Mouse (Mus musculus) MEL (cell line): ENCODE results near the gene Tprg. TPM values are rescaled to one million over a fixed set of nuclear protein-coding genes. Genes with fewer than 3 reads are reported as not detected.

Experiments
- DNase-seq: peaks from one replicate; pipeline ENCODE4 v3.0.0; 2011; ENCODE audit warnings: low read depth, low spot score
- H3K27ac ChIP-seq: 2 replicates; pipeline ENCODE4 v1.5.1; 2012; ENCODE audit warnings: low read depth, mild to moderate bottlenecking, control low read depth, low read length, moderate library complexity; ENCODE audit not compliant: control insufficient read depth
- H3K27me3 ChIP-seq, 2 experiments: fragments of 150-350 bp in 1 of 2; sonication (generic) in 1 of 2; 2 replicates each; pipeline ENCODE4 v1.6.1; 2012; ENCODE audit warnings: low read length in 2 of 2, mild to moderate bottlenecking in 2 of 2, improper control_type of control experiment in 1 of 2, moderate library complexity in 1 of 2; ENCODE audit not compliant: insufficient read depth in 2 of 2, control insufficient read depth in 1 of 2
- H3K36me3 ChIP-seq, 2 experiments: 2 replicates each; pipeline ENCODE4 v1.6.1; 2012 to 2014; ENCODE audit warnings: low read length in 2 of 2, improper control_type of control experiment in 1 of 2, inconsistent platforms in 1 of 2, mild to moderate bottlenecking in 1 of 2; ENCODE audit not compliant: insufficient read depth in 2 of 2, control insufficient read depth in 1 of 2
- H3K4me1 ChIP-seq, 2 experiments: fragments of 150-350 bp in 1 of 2; sonication (generic) in 1 of 2; 2 replicates each; pipeline ENCODE4 v1.6.1; 2012; ENCODE audit warnings: low read length in 2 of 2, improper control_type of control experiment in 1 of 2, mild to moderate bottlenecking in 1 of 2; ENCODE audit not compliant: insufficient read depth in 2 of 2, control insufficient read depth in 1 of 2
- H3K4me3 ChIP-seq, 2 experiments: fragments of 150-350 bp in 1 of 2; sonication (generic) in 1 of 2; 2 replicates each; pipeline ENCODE4 v1.5.1; 2012; ENCODE audit warnings: low read depth in 2 of 2, low read length in 2 of 2, mild to moderate bottlenecking in 2 of 2, moderate library complexity in 2 of 2, control low read depth in 1 of 2, improper control_type of control experiment in 1 of 2; ENCODE audit not compliant: control insufficient read depth in 1 of 2, insufficient read depth in 1 of 2
- H3K79me2 ChIP-seq: 2 replicates; pipeline ENCODE4 v1.6.1; 2012; ENCODE audit warnings: mild to moderate bottlenecking, low read length, moderate library complexity; ENCODE audit not compliant: control insufficient read depth, poor library complexity, insufficient read depth
- H3K9ac ChIP-seq: 2 replicates; pipeline ENCODE4 v1.6.1; 2012; ENCODE audit warnings: low read depth, mild to moderate bottlenecking, control low read depth, low read length, moderate library complexity; ENCODE audit not compliant: control insufficient read depth, poor library complexity, severe bottlenecking
- H3K9me3 ChIP-seq: fragments of 150-350 bp; sonication (generic); replicated peaks from 2 replicates; pipeline ENCODE4 v1.6.1; 2012; ENCODE audit warnings: mild to moderate bottlenecking, low read length, improper control_type of control experiment, moderate library complexity; ENCODE audit not compliant: insufficient read depth
- CHD1 ChIP-seq: IDR thresholded peaks from 2 replicates; pipeline ENCODE4 v1.6.1; 2012; ENCODE audit warnings: low read depth, mild to moderate bottlenecking, inconsistent platforms, low read length, improper control_type of control experiment
- CHD2 ChIP-seq: IDR thresholded peaks from 2 replicates; pipeline ENCODE4 v1.6.1; 2011; ENCODE audit warnings: low read length, improper control_type of control experiment
- E2F4 ChIP-seq: IDR thresholded peaks from 2 replicates; pipeline ENCODE4 v1.6.1; 2011; ENCODE audit warnings: low read depth, low read length, improper control_type of control experiment, borderline replicate concordance
- EP300 ChIP-seq, 2 experiments: IDR thresholded peaks; 2 replicates each; pipeline ENCODE4 v1.6.1; 2011; ENCODE audit warnings: improper control_type of control experiment in 2 of 2, low read length in 2 of 2, low read depth in 1 of 2, mild to moderate bottlenecking in 1 of 2
- ETS1 ChIP-seq: IDR thresholded peaks from 2 replicates; pipeline ENCODE4 v1.6.1; 2012; ENCODE audit warnings: low read depth, mild to moderate bottlenecking, inconsistent platforms, low read length, improper control_type of control experiment, moderate library complexity
- JUND ChIP-seq: IDR thresholded peaks from 2 replicates; pipeline ENCODE4 v1.6.1; 2011; ENCODE audit warnings: low read depth, mild to moderate bottlenecking, improper control_type of control experiment, low read length
- KAT2A ChIP-seq: conservative IDR thresholded peaks from 2 replicates; pipeline ENCODE4 v1.6.1; 2012; ENCODE audit warnings: low read depth, low read length, improper control_type of control experiment, inconsistent platforms
- MAFK ChIP-seq: IDR thresholded peaks from 2 replicates; pipeline ENCODE4 v1.6.1; 2011; ENCODE audit warnings: low read depth, mild to moderate bottlenecking, low read length, improper control_type of control experiment, borderline replicate concordance
- MAZ ChIP-seq: IDR thresholded peaks from 2 replicates; pipeline ENCODE4 v1.6.1; 2012; ENCODE audit warnings: low read depth, mild to moderate bottlenecking, inconsistent platforms, low read length, improper control_type of control experiment
- MEF2A ChIP-seq: IDR thresholded peaks from 2 replicates; pipeline ENCODE4 v1.6.1; 2014; ENCODE audit warnings: low read depth, mild to moderate bottlenecking, inconsistent platforms, low read length, improper control_type of control experiment; ENCODE audit not compliant: poor library complexity, insufficient replicate concordance, severe bottlenecking; ENCODE audit errors: extremely low read depth
- MYB ChIP-seq: IDR thresholded peaks from 2 replicates; pipeline ENCODE4 v1.6.1; 2011; ENCODE audit warnings: mild to moderate bottlenecking, low read depth, low read length, improper control_type of control experiment
- MYC ChIP-seq: IDR thresholded peaks from 2 replicates; pipeline ENCODE4 v1.6.1; 2011; ENCODE audit warnings: low read depth, mild to moderate bottlenecking, low read length, improper control_type of control experiment, moderate library complexity
- POLR2AphosphoS2 ChIP-seq: IDR thresholded peaks from 2 replicates; pipeline ENCODE4 v1.6.1; 2011; ENCODE audit warnings: low read length, improper control_type of control experiment
- SIN3A ChIP-seq: IDR thresholded peaks from 2 replicates; pipeline ENCODE4 v1.6.1; 2012; ENCODE audit warnings: low read length, improper control_type of control experiment, inconsistent platforms
- TAL1 ChIP-seq: IDR thresholded peaks from 2 replicates; pipeline ENCODE4 v1.6.1; 2012; ENCODE audit warnings: mild to moderate bottlenecking, inconsistent platforms, low read length, moderate library complexity, mixed read lengths
- UBTF ChIP-seq: IDR thresholded peaks from 2 replicates; pipeline ENCODE4 v1.6.1; 2012; ENCODE audit warnings: low read depth, mild to moderate bottlenecking, inconsistent platforms, low read length, improper control_type of control experiment, moderate library complexity, borderline replicate concordance; ENCODE audit not compliant: insufficient read depth
- USF1 ChIP-seq: IDR thresholded peaks from 2 replicates; pipeline ENCODE4 v1.6.1; 2014; ENCODE audit warnings: low read depth, mild to moderate bottlenecking, inconsistent platforms, low read length, improper control_type of control experiment, moderate library complexity
- ZMIZ1 ChIP-seq: IDR thresholded peaks from 2 replicates; pipeline ENCODE4 v1.6.1; 2012; ENCODE audit warnings: low read depth, mild to moderate bottlenecking, inconsistent platforms, low read length, improper control_type of control experiment, moderate library complexity
- ZNF384 ChIP-seq: IDR thresholded peaks from 2 replicates; pipeline ENCODE4 v1.6.1; 2012; ENCODE audit warnings: low read depth, mild to moderate bottlenecking, inconsistent platforms, low read length, improper control_type of control experiment
- polyA plus RNA-seq, 2 experiments: library from polyadenylated mRNA; stranded (reverse) in 1 of 2; unstranded in 1 of 2; fragments of >175 nt in 1 of 2; fragments of >200 nt in 1 of 2; gene quantifications; 2 replicates each; pipeline versions ENCODE4 v1.2.1 to v1.2.4; 2012; ENCODE audit warnings: low replicate concordance in 2 of 2, low read depth in 1 of 2; ENCODE audit not compliant: insufficient read length in 2 of 2, insufficient read depth in 1 of 2, missing spikeins in 1 of 2
- total RNA-seq: library from RNA; depleted of rRNA; stranded (reverse); fragments of 300-350 nt; gene quantifications from 2 replicates; pipeline ENCODE4 v1.2.3, GENCODE M21; 2012

The Tprg gene
- total and polyA plus RNA-seq, 3 experiments, result not detected

GRCm38 (mm10) chr16:25293753-25294152 lies 7.1 kb downstream of the Tprg start:
- no peaks in the 10 kb centered on the region for H3K36me3 ChIP-seq
- H3K4me1 ChIP-seq, result no peaks in the 10 kb centered on the region
- DNase-seq, result no peak
- no peaks in the 10 kb centered on the region for H3K79me2 ChIP-seq
- H3K9me3 ChIP-seq, result no peaks in the 10 kb centered on the region
- no peak overlapping the region for H3K9ac ChIP-seq
- no peaks in the 10 kb centered on the region for H3K27me3 ChIP-seq
- no peak overlapping the region for H3K27ac ChIP-seq
- TF ChIP-seq JUND, result no peak
- no peak for TF ChIP-seq CHD1
- no peak for TF ChIP-seq UBTF
- no peak for TF ChIP-seq ETS1
- no peak for TF ChIP-seq KAT2A
- no peak for TF ChIP-seq MAZ
- no peak for TF ChIP-seq ZNF384
- no peak for TF ChIP-seq MYC
- TF ChIP-seq CHD2, result no peak
- no peak for TF ChIP-seq EP300 (IDR thresholded peaks at IDR 0.05; ENCODE audit: low read depth in 1 of 2, low read length in 2 of 2)
- TF ChIP-seq ZMIZ1, result no peak
- TF ChIP-seq E2F4, result no peak
- no peak for TF ChIP-seq TAL1
- no peak for TF ChIP-seq USF1
- TF ChIP-seq MAFK, result no peak
- TF ChIP-seq SIN3A, result no peak
- no peak overlapping the region for H3K4me3 ChIP-seq

- no peak overlapping the region for H3K27ac ChIP-seq
- no peak for DNase-seq
- H3K9me3 ChIP-seq, result no peaks in the 10 kb centered on the region
- H3K79me2 ChIP-seq, result no peaks in the 10 kb centered on the region
- H3K4me1 ChIP-seq, result no peaks in the 10 kb centered on the region
- no peak overlapping the region for H3K9ac ChIP-seq
- H3K36me3 ChIP-seq, result no peaks in the 10 kb centered on the region
- no peak overlapping the region for H3K4me3 ChIP-seq
- TF ChIP-seq MYB, result no peak
- no peak for TF ChIP-seq POLR2AphosphoS2
- no peak for TF ChIP-seq MEF2A
- no peak for TF ChIP-seq ETS1
- H3K27me3 ChIP-seq, result no peaks in the 10 kb centered on the region
These were observed 8.9 kb downstream of the Tprg start for GRCm38 (mm10) chr16:25295546-25295945.
